In genomic region chr14:124605031-124605743, GRCm38 (mm10) we compare ENCODE assay signal across 22 mouse cellular contexts.
DNase-seq lines count a peak whose midpoint lies in the region; ATAC-seq and TF ChIP-seq lines count a peak whose summit lies in the region.
"Had no signal": no experiment of that assay in that cellular context is flagged by ENCODE, and none has a peak within 500 bp of the region (broad histone marks: within the 10 kb centered on the region; RNA-seq: fewer than 3 reads in every experiment).

No protein-coding gene starts in this region.

- H3K4me3 ChIP-seq in left cerebral cortex, adult 2 months: no peak overlapping the region
- H3K4me3 ChIP-seq: forebrain, embryonic 10.5 days; heart, adult 2 months; heart, embryonic 10.5 days; heart, embryonic 13.5 days had no signal

- DNase-seq in frontal cortex, postnatal 25 days (ENCODE audit: low spot score in 2 of 2): no peak
- no peak for DNase-seq in left cerebral cortex, adult 2 months (ENCODE audit: extremely low spot score in 1 of 2, low spot score in 2 of 2)
- no peak for DNase-seq in left cerebral cortex, adult 18-20 months (ENCODE audit: low spot score in 2 of 2)
- DNase-seq in brain, adult 2 months (ENCODE audit: low read depth, low spot score): peak; percentile 59
- no peak for DNase-seq in cerebellum, postnatal 14 days
- DNase-seq: adrenal gland, adult 2 months; adrenal gland, postnatal 14 days; B cell, adult 2 months; gastrocnemius, postnatal 10 days; gastrocnemius, postnatal 36 days; heart, adult 2 months; heart, postnatal 14 days; heart, postnatal 4 days had no signal

- intact Hi-C loops in left cerebral cortex, adult 2 months (cut with DNase I): no loop called here

- no peak for TF ChIP-seq CTCF in left cerebral cortex, adult 2 months (IDR thresholded peaks at IDR 0.05)

- peak overlapping the region; percentile 69 for H3K27ac ChIP-seq in left cerebral cortex, adult 2 months
- H3K27ac ChIP-seq: forebrain, embryonic 10.5 days; heart, adult 2 months; heart, embryonic 10.5 days; heart, embryonic 13.5 days; hindbrain, embryonic 14.5 days; hindbrain, postnatal 0 days had no signal

- ATAC-seq in frontal cortex, adult (ENCODE audit: low TSS enrichment): peak; percentile 91
- ATAC-seq: inflammation-experienced regulatory T-cells, adult 6 months; intestine, embryonic 16.5 days; Patski had no signal
